Mouse (Mus musculus) kidney, embryonic 16.5 days (tissue): Measurements from ENCODE around the gene Cfap57. TPM values are rescaled to one million over a fixed set of nuclear protein-coding genes. Genes with fewer than 3 reads are reported as not detected.
"Not testable (repeated sequence)": the region's sequence is repeated elsewhere in the genome, so short reads cannot be mapped to it uniquely, and the experiment has no call there.

Experiments
- ATAC-seq: fragments of 200-750 bp; cut with Nextera tagmentation; 2 replicates; pipeline ENCODE4 v1.8.0; 2017; ENCODE audit warnings: moderate TSS enrichment; ENCODE audit not compliant: low FRiP score, low TSS enrichment
- H3K27ac ChIP-seq: fragments of 300-500 bp; sonication (generic); 2 replicates; pipeline ENCODE4 v1.5.1; 2014; ENCODE audit warnings: low read length
- H3K27me3 ChIP-seq: fragments of 300-500 bp; sonication (generic); 2 replicates; pipeline ENCODE4 v1.6.1; 2014; ENCODE audit warnings: low read length, control low read depth, mixed read lengths; ENCODE audit not compliant: insufficient read depth
- H3K36me3 ChIP-seq: fragments of 300-500 bp; sonication (generic); 2 replicates; pipeline ENCODE4 v1.6.1; 2014; ENCODE audit warnings: low read length, control low read depth, mixed read lengths; ENCODE audit not compliant: insufficient read depth
- H3K4me1 ChIP-seq: fragments of 300-500 bp; sonication (generic); 2 replicates; pipeline ENCODE4 v1.6.1; 2014; ENCODE audit warnings: low read length, control low read depth, mixed read lengths; ENCODE audit not compliant: insufficient read depth
- H3K4me2 ChIP-seq: fragments of 300-500 bp; sonication (generic); replicated peaks from 2 replicates; pipeline ENCODE4 v1.6.1; 2014; ENCODE audit warnings: low read depth, low read length
- H3K4me3 ChIP-seq: fragments of 300-500 bp; sonication (generic); 2 replicates; pipeline ENCODE4 v1.5.1; 2014; ENCODE audit warnings: mild to moderate bottlenecking, low read length
- H3K9ac ChIP-seq: fragments of 300-500 bp; sonication (generic); replicated peaks from 2 replicates; pipeline ENCODE4 v1.6.1; 2014; ENCODE audit warnings: low read length
- H3K9me3 ChIP-seq: fragments of 300-500 bp; sonication (generic); 2 replicates; pipeline ENCODE4 v1.6.1; 2016; ENCODE audit warnings: low read length, control low read depth
- WGBS: fragments of 180-500 bp; shearing (Covaris S2); extraction: QIAGEN DNeasy Blood & Tissue Kit; methylation state at CpG from one replicate; pipeline ENCODE4 v1.1.7; 2014; 5-methylcytosine and 5-hydroxymethylcytosine counted together
- polyA plus RNA-seq: library from polyadenylated mRNA; unstranded; fragments of >200 nt; fragmentation: Nextera tagmentation; extraction: Ambion mirVana; gene quantifications from 2 replicates; pipeline ENCODE4 v1.2.1, GENCODE M21; 2015

Gene Cfap57
- polyA plus RNA-seq, 1 experiment from 2014 or later: 0.10 TPM

- H3K9ac ChIP-seq: peak within 1 kb of the TSS; percentile 48
- WGBS: 36% methylated on average over 17 of the region's 17 CpGs
- no peaks in the 10 kb centered on the region for H3K9me3 ChIP-seq
- H3K4me3 ChIP-seq: peak within 1 kb of the TSS; percentile 37
- peak within 1 kb of the TSS; percentile 45 for H3K4me2 ChIP-seq
- H3K27ac ChIP-seq: peak within 1 kb of the TSS; percentile 83
- H3K27me3 ChIP-seq: no peaks in the 10 kb centered on the region
- H3K36me3 ChIP-seq: no peaks in the 10 kb centered on the region
- peak; percentile 74 for ATAC-seq
- peaks cover 10% of the 10 kb centered on the region; the same call in 1 of the 2 replicates for H3K4me1 ChIP-seq
Observed at GRCm38 (mm10) chr4:118526408-118527334, 93.9 kb downstream of the Cfap57 start, which contains the start of gene 2610528J11Rik. Gene 2610528J11Rik, plus strand, starts transcription at chr4:118526999.

- ATAC-seq: no peak
- no peaks in the 10 kb centered on the region for H3K36me3 ChIP-seq
- H3K27me3 ChIP-seq: no peaks in the 10 kb centered on the region
- no peaks in the 10 kb centered on the region for H3K9me3 ChIP-seq
- no peak overlapping the region for H3K27ac ChIP-seq
- no peak overlapping the region for H3K9ac ChIP-seq
- H3K4me1 ChIP-seq: peaks cover 10% of the 10 kb centered on the region; the same call in 1 of the 2 replicates
- H3K4me2 ChIP-seq: no peak overlapping the region
- WGBS: 77% methylated on average over 3 of the region's 3 CpGs
- H3K4me3 ChIP-seq: no peak overlapping the region
Observed at GRCm38 (mm10) chr4:118525779-118526178, 94.8 kb downstream of the Cfap57 start.

- Histone ChIP-seq H3K27ac (no peak overlapping the region), H3K4me2 (no peak overlapping the region), H3K4me1 (peaks cover 10% of the 10 kb centered on the region; the same call in 1 of the 2 replicates), H3K27me3 (no peaks in the 10 kb centered on the region), H3K4me3 (no peak overlapping the region), H3K9me3 (no peaks in the 10 kb centered on the region), H3K9ac (no peak overlapping the region), H3K36me3 (no peaks in the 10 kb centered on the region)
- no peak for ATAC-seq
- 71% methylated on average over 7 of the region's 7 CpGs for WGBS
Observed at GRCm38 (mm10) chr4:118523976-118524375, 96.6 kb downstream of the Cfap57 start.

- Histone ChIP-seq H3K27ac (no peak overlapping the region), H3K27me3 (no peaks in the 10 kb centered on the region), H3K4me1 (peaks cover 15% of the 10 kb centered on the region; the same call in 1 of the 2 replicates), H3K9me3 (no peaks in the 10 kb centered on the region), H3K4me2 (no peak overlapping the region), H3K36me3 (no peaks in the 10 kb centered on the region), H3K9ac (no peak overlapping the region), H3K4me3 (no peak overlapping the region)
- ATAC-seq: no peak
- WGBS: 82% methylated on average over 7 of the region's 7 CpGs
Observed at GRCm38 (mm10) chr4:118522248-118522647, 98.3 kb downstream of the Cfap57 start.

GRCm38 (mm10) chr4:118518208-118518607 lies 102.4 kb downstream of the Cfap57 start:
- Histone ChIP-seq H3K27ac (no peak overlapping the region), H3K4me1 (peaks cover 14% of the 10 kb centered on the region; the same call in 1 of the 2 replicates)

GRCm38 (mm10) chr4:118517497-118518146 lies 103.0 kb downstream of the Cfap57 start:
- Histone ChIP-seq H3K27ac (no peak overlapping the region), H3K4me1 (peaks cover 14% of the 10 kb centered on the region; the same call in 1 of the 2 replicates), H3K4me2 (no peak overlapping the region), H3K27me3 (no peaks in the 10 kb centered on the region), H3K4me3 (no peak overlapping the region), H3K9me3 (no peaks in the 10 kb centered on the region), H3K9ac (no peak overlapping the region), H3K36me3 (no peaks in the 10 kb centered on the region)
- no peak; the same call in 1 of the 2 replicates for ATAC-seq
- 41% methylated on average over 16 of the region's 16 CpGs for WGBS

More at GRCm38 (mm10) chr4:118518208-118518607, 102.4 kb downstream of the Cfap57 start:
- no peak overlapping the region for H3K4me3 ChIP-seq
- H3K9ac ChIP-seq: no peak overlapping the region
- no peaks in the 10 kb centered on the region for H3K9me3 ChIP-seq
- WGBS: 68% methylated on average over 5 of the region's 5 CpGs
- no peak overlapping the region for H3K4me2 ChIP-seq
- no peak for ATAC-seq
- no peaks in the 10 kb centered on the region for H3K27me3 ChIP-seq
- H3K36me3 ChIP-seq: no peaks in the 10 kb centered on the region

- H3K9me3 ChIP-seq: no peaks in the 10 kb centered on the region
Observed at GRCm38 (mm10) chr4:118516699-118517496, 103.7 kb downstream of the Cfap57 start.

GRCm38 (mm10) chr4:118509050-118509449 lies 111.5 kb downstream of the Cfap57 start:
- ATAC-seq: no peak
- H3K9ac ChIP-seq: no peak overlapping the region
- no peaks in the 10 kb centered on the region for H3K9me3 ChIP-seq
- H3K4me1 ChIP-seq: no peaks in the 10 kb centered on the region
- H3K27me3 ChIP-seq: no peaks in the 10 kb centered on the region
- WGBS: 12% methylated on average over 6 of the region's 6 CpGs
- no peaks in the 10 kb centered on the region for H3K36me3 ChIP-seq
- no peak overlapping the region for H3K4me2 ChIP-seq
- H3K4me3 ChIP-seq: no peak overlapping the region
- no peak overlapping the region for H3K27ac ChIP-seq

More at GRCm38 (mm10) chr4:118516699-118517496, 103.7 kb downstream of the Cfap57 start:
- 22% methylated on average over 20 of the region's 20 CpGs for WGBS
- Histone ChIP-seq H3K27me3 (no peaks in the 10 kb centered on the region), H3K36me3 (no peaks in the 10 kb centered on the region), H3K4me3 (no peak overlapping the region), H3K9ac (no peak overlapping the region), H3K27ac (no peak overlapping the region), H3K4me2 (no peak overlapping the region), H3K4me1 (peaks cover 14% of the 10 kb centered on the region; the same call in 1 of the 2 replicates)
- ATAC-seq: peak; percentile 65; the same call in 1 of the 2 replicates

GRCm38 (mm10) chr4:118507171-118507570 lies 113.4 kb downstream of the Cfap57 start:
- H3K36me3 ChIP-seq, H3K4me2 ChIP-seq, H3K9ac ChIP-seq, H3K4me1 ChIP-seq, H3K9me3 ChIP-seq, H3K4me3 ChIP-seq, H3K27me3 ChIP-seq, ATAC-seq, H3K27ac ChIP-seq: not testable (repeated sequence)
- 85% methylated on average over 1 of the region's 1 CpGs for WGBS
